17 mouse cellular contexts compared by ENCODE assay signal in the genomic region with DNA sequence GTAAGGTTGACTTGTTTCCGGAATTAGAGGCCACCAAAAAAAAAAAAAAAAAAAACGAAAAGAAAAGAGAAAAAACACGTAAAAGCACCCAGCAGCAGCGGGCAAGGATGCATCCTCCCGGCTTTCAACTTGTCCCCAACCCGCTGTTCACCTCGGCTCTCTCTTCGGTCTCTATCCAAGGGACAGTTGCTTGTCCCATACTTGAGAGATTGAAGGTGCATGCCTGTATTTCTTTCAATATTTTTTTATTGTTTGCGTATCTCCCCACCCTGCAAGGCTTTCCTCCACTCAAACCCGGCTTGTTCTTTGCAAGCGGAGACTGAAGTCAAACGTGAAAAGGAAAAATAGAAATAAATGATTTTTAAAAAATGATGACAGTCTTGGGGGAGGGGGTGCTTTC. TPM values are rescaled to one million over a fixed set of nuclear protein-coding genes. Genes with fewer than 3 reads are reported as not detected.
DNase-seq lines count a peak whose midpoint lies in the region; ATAC-seq and TF ChIP-seq lines count a peak whose summit lies in the region.
"Had no signal": no experiment of that assay in that cellular context is flagged by ENCODE, and none has a peak within 500 bp of the region (broad histone marks: within the 10 kb centered on the region; RNA-seq: fewer than 3 reads in every experiment).

No protein-coding gene starts in this region.

- no peak for TF ChIP-seq CTCF in E14TG2a.4 (conservative IDR thresholded peaks at IDR 0.05; ENCODE audit: low read length)
- TF ChIP-seq CTCF in brain, embryonic 14.5 days (IDR thresholded peaks at IDR 0.05; ENCODE audit: borderline replicate concordance, extremely low read depth, insufficient read depth, insufficient read length): no peak

- no peak for ATAC-seq in kidney, embryonic 14.5 days (ENCODE audit: low FRiP score, low TSS enrichment)
- no peak for ATAC-seq in limb, embryonic 12.5 days (ENCODE audit: insufficient number of reproducible peaks, insufficient read depth, low FRiP score, low TSS enrichment, low read depth)
- ATAC-seq: intestine, embryonic 16.5 days; midbrain, embryonic 16.5 days had no signal

- H3K4me1 ChIP-seq in kidney, embryonic 14.5 days (ENCODE audit: control insufficient read depth, insufficient read depth, low read length): peaks cover 2% of the 10 kb centered on the region; the same call in 1 of the 2 replicates
- H3K4me1 ChIP-seq in E14TG2a.4 (replicated peaks; ENCODE audit: low read depth, low read length): peaks cover 91% of the 10 kb centered on the region
- H3K4me1 ChIP-seq in limb, embryonic 12.5 days (replicated peaks): peaks cover 23% of the 10 kb centered on the region
- H3K4me1 ChIP-seq: hindbrain, embryonic 10.5 days had no signal

- H3K27ac ChIP-seq in kidney, embryonic 14.5 days (ENCODE audit: low read depth, low read length): peak overlapping the region; percentile 30; the same call in 1 of the 2 replicates
- H3K27ac ChIP-seq in limb, embryonic 12.5 days: no peak overlapping the region
- H3K27ac ChIP-seq: hindbrain, embryonic 10.5 days had no signal

- WGBS in kidney, embryonic 14.5 days: 5% methylated on average over 12 of the region's 12 CpGs
- WGBS in limb, embryonic 12.5 days: 2% methylated on average over 12 of the region's 12 CpGs

- peaks cover 93% of the 10 kb centered on the region for H3K27me3 ChIP-seq in kidney, embryonic 14.5 days (ENCODE audit: control insufficient read depth, insufficient read depth, low read length)
- H3K27me3 ChIP-seq in E14TG2a.4 (ENCODE audit: insufficient read depth, low read length): peaks cover 94% of the 10 kb centered on the region
- peaks cover 99% of the 10 kb centered on the region for H3K27me3 ChIP-seq in limb, embryonic 12.5 days

- H3K9ac ChIP-seq in kidney, embryonic 14.5 days (ENCODE audit: low read depth, low read length): peak overlapping the region; percentile 32; the same call in 1 of the 2 replicates
- no peak overlapping the region for H3K9ac ChIP-seq in limb, embryonic 12.5 days (replicated peaks)
- H3K9ac ChIP-seq: heart, embryonic 12.5 days had no signal

- H3K4me3 ChIP-seq in kidney, embryonic 14.5 days (ENCODE audit: low read length): peak overlapping the region; percentile 15; the same call in 1 of the 2 replicates
- H3K4me3 ChIP-seq in E14TG2a.4 (replicated peaks; ENCODE audit: low read length): peak overlapping the region; percentile 32; the same call in 1 of the 2 replicates
- H3K4me3 ChIP-seq in limb, embryonic 12.5 days (replicated peaks): peak overlapping the region; percentile 18
- H3K4me3 ChIP-seq: heart, embryonic 12.5 days; hindbrain, embryonic 10.5 days had no signal

- no peaks in the 10 kb centered on the region for H3K36me3 ChIP-seq in kidney, embryonic 14.5 days (ENCODE audit: control insufficient read depth, insufficient read depth, low read length)
- H3K36me3 ChIP-seq in E14TG2a.4 (ENCODE audit: insufficient read depth, low read length): no peaks in the 10 kb centered on the region
- H3K36me3 ChIP-seq in limb, embryonic 12.5 days: no peaks in the 10 kb centered on the region
- H3K36me3 ChIP-seq: heart, embryonic 12.5 days; hindbrain, embryonic 10.5 days had no signal

- DNase-seq in kidney, adult 18-20 months: no peak
- peak; percentile 45 for DNase-seq in brain, embryonic 14.5 days (ENCODE audit: low read depth)
- DNase-seq in left cerebral cortex, adult 18-20 months (ENCODE audit: low spot score in 2 of 2): no peak
- no peak for DNase-seq in right cerebral cortex, postnatal 14 days
- DNase-seq: adrenal gland, adult 8-10 months; cerebellum, adult 9-10 months; gastrocnemius, postnatal 25 days; right cerebral cortex, postnatal 4 days; thymus, adult 18-20 months had no signal

- peak overlapping the region; percentile 32 for H3K4me2 ChIP-seq in kidney, embryonic 14.5 days (replicated peaks; ENCODE audit: low read depth, low read length)
- H3K4me2 ChIP-seq in limb, embryonic 12.5 days: peak overlapping the region; percentile 47

- no peak for TF ChIP-seq POLR2A in brain, embryonic 14.5 days (IDR thresholded peaks at IDR 0.05; ENCODE audit: borderline replicate concordance, extremely low read depth, insufficient read depth, insufficient read length, poor library complexity, severe bottlenecking)

- H3K9me3 ChIP-seq in kidney, embryonic 14.5 days (ENCODE audit: control insufficient read depth, low read length): no peaks in the 10 kb centered on the region
- no peaks in the 10 kb centered on the region for H3K9me3 ChIP-seq in E14TG2a.4 (ENCODE audit: low read length)
- H3K9me3 ChIP-seq in limb, embryonic 12.5 days: no peaks in the 10 kb centered on the region
- H3K9me3 ChIP-seq: heart, embryonic 12.5 days; hindbrain, embryonic 10.5 days had no signal

RNA-seq across cellular contexts. Expression of a gene that starts 7.7 kb away (rescaled TPM):
- 31.7 and 53.3 TPM in 2 replicates for polyA plus RNA-seq in kidney, embryonic 14.5 days (2014; fragmentation: Nextera tagmentation; extraction: Ambion mirVana)
- polyA plus RNA-seq in brain, embryonic 14.5 days (2012; rRNA removed): 1.0 and 3.0 TPM in 2 replicates
- polyA plus RNA-seq in limb, embryonic 12.5 days (2016; fragmentation: Nextera tagmentation; extraction: Ambion mirVana): 38.3 and 42.4 TPM in 2 replicates
- total RNA-seq in left cerebral cortex, adult 18-20 months (2021): 1 to 10 TPM; 4.5 to 5.5 TPM
- total RNA-seq: megakaryocyte progenitor cell, adult 5-6 weeks had no signal
